Mouse (Mus musculus) kidney, postnatal 10 days (tissue): ENCODE data around the gene Polr1b.

Experiments
- DNase-seq: peaks from one replicate; pipeline ENCODE4 v3.0.0; 2021; ENCODE audit warnings: mixed read lengths

Gene Polr1b

GRCm38 (mm10) chr2:129100784-129101310, at the start of gene Polr1b:
TSS of gene Polr1b (plus strand) at chr2:129100995.
- DNase-seq, result peak; percentile 94

- DNase-seq, result no peak
These were observed 48.3 kb upstream of the Polr1b start for GRCm38 (mm10) chr2:129052451-129052983.

- DNase-seq, result no peak
These were observed 45.1 kb upstream of the Polr1b start for GRCm38 (mm10) chr2:129055741-129056140.

- peak; percentile 34 for DNase-seq
These were observed 44.2 kb upstream of the Polr1b start for GRCm38 (mm10) chr2:129056597-129056996.

- DNase-seq, result no peak
These were observed 43.5 kb upstream of the Polr1b start for GRCm38 (mm10) chr2:129057256-129057655.

- DNase-seq, result no peak
These were observed 42.9 kb upstream of the Polr1b start for GRCm38 (mm10) chr2:129057920-129058361.

GRCm38 (mm10) chr2:129061456-129062059, 39.2 kb upstream of the Polr1b start:
- no peak for DNase-seq

- DNase-seq, result peak; percentile 88
These were observed 35.1 kb upstream of the Polr1b start, which contains the start of gene Ttl for GRCm38 (mm10) chr2:129065437-129066282. TSS of gene Ttl (plus strand) at chr2:129065942.

- peak; percentile 66 for DNase-seq
These were observed 34.5 kb upstream of the Polr1b start for GRCm38 (mm10) chr2:129066326-129066725.

- no peak for DNase-seq
These were observed 30.5 kb upstream of the Polr1b start for GRCm38 (mm10) chr2:129070296-129070695.

- peak; percentile 28 for DNase-seq
These were observed 22.5 kb upstream of the Polr1b start for GRCm38 (mm10) chr2:129078313-129078712.

- DNase-seq, result no peak
These were observed 21.6 kb upstream of the Polr1b start for GRCm38 (mm10) chr2:129079194-129079593.

- no peak for DNase-seq
These were observed 19.7 kb upstream of the Polr1b start for GRCm38 (mm10) chr2:129081097-129081496.

- DNase-seq, result no peak
These were observed 17.3 kb upstream of the Polr1b start for GRCm38 (mm10) chr2:129083514-129083913.

GRCm38 (mm10) chr2:129084959-129085358, 15.8 kb upstream of the Polr1b start:
- peak; percentile 30 for DNase-seq

- DNase-seq, result no peak
These were observed 13.3 kb upstream of the Polr1b start for GRCm38 (mm10) chr2:129087520-129087919.

- no peak for DNase-seq
These were observed 10.4 kb upstream of the Polr1b start for GRCm38 (mm10) chr2:129090370-129090769.

- DNase-seq, result no peak
These were observed 8.0 kb upstream of the Polr1b start for GRCm38 (mm10) chr2:129092810-129093209.

- peak; percentile 39 for DNase-seq
These were observed 6.7 kb upstream of the Polr1b start for GRCm38 (mm10) chr2:129093926-129094724.

GRCm38 (mm10) chr2:129112924-129113323, 12.1 kb downstream of the Polr1b start:
- DNase-seq, result no peak

- DNase-seq, result no peak
These were observed 15.0 kb downstream of the Polr1b start for GRCm38 (mm10) chr2:129115706-129116367.

GRCm38 (mm10) chr2:129116368-129116739, 15.6 kb downstream of the Polr1b start:
- DNase-seq, result no peak
